Mouse (Mus musculus): Measurements from ENCODE around the gene Esp8.
"Not testable (repeated sequence)": the region's sequence is repeated elsewhere in the genome, so short reads cannot be mapped to it uniquely, and the experiment has no call there.

The Esp8 gene

GRCm38 (mm10) chr17:40519818-40520217, at the start of gene Esp8:
Gene Esp8, plus strand, starts transcription at chr17:40520022.
- DNase-seq (ENCODE audit: low read depth, low spot score): no peak

GRCm38 (mm10) chr17:40483566-40483965, 36.3 kb upstream of the Esp8 start:
- not testable (repeated sequence) for DNase-seq (ENCODE audit: low read depth, low spot score)

DNA sequence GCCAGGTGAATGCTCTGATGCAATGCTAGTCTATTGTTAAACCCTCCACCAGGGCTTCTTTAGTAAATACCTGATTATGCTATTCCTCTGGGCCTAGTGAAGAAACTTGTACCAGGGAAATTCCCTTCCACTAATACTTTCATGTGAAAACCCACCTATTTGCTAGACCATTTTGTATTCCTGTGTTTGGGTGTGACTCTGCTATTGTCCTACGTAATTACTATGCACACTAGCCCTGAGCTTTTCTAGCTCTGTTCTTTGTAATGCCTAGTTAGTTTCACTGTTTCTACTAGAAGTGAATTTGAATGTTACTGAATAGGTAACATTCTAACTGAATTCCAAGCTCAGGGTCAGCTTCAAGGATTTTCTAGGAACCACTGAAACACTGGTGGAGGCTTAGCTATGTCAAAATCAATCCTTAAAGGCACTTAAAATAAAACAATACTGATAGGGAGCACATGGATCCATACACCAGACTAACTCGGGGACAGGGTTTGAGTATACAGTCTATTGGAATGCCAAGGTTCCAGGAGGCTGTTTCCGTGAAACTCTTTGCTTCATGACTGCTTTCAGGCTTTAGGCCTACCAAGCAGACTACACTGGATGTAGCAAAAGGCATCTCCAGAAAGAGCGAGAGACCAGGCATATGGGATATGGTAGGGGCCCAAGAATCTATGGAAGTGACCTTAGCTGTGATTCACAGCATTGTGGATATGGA, 24.2 kb upstream of the Esp8 start:
- DNase-seq (ENCODE audit: low read depth, low spot score): not testable (repeated sequence)

DNA sequence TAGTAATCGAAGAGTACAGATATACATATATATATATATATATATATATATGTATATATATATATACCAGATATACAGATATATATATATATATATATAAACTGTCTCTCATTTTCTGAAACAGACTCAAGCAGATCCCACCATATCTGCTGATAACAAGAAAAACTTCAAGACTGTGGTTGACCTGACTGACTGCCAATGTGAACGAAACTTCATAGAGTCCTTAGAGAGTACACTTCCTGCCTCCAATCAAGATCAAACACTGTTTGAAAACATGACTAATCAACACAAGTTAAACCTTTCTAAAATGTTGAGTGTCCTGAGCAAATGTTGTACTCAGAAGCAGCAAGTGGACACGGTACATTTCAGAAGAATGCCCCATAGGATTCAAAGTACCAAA, 10.0 kb downstream of the Esp8 start:
- DNase-seq (ENCODE audit: low read depth, low spot score): no peak

GRCm38 (mm10) chr17:40531147-40531546, 11.3 kb downstream of the Esp8 start:
- DNase-seq (ENCODE audit: low read depth, low spot score): no peak

- DNase-seq (ENCODE audit: low read depth, low spot score): not testable (repeated sequence)
These were observed 27.2 kb downstream of the Esp8 start for GRCm38 (mm10) chr17:40547005-40547404.

- no peak for DNase-seq (ENCODE audit: low read depth, low spot score)
These were observed 33.6 kb downstream of the Esp8 start for GRCm38 (mm10) chr17:40553470-40553869.

GRCm38 (mm10) chr17:40561207-40561606, 41.4 kb downstream of the Esp8 start, which contains the start of gene Esp6:
Gene Esp6, plus strand, starts transcription at chr17:40561507.
- DNase-seq (ENCODE audit: low read depth, low spot score): no peak
